Mouse (Mus musculus): ENCODE measurements around the gene Pla2g2e. TPM values are rescaled to one million over a fixed set of nuclear protein-coding genes. Genes with fewer than 3 reads are reported as not detected.
A peak's percentile ranks its signal among the peaks of the same experiment; 100 is the strongest.
"Not testable (repeated sequence)": the region's sequence is repeated elsewhere in the genome, so short reads cannot be mapped to it uniquely, and the experiment has no call there.

Gene Pla2g2e
- not detected for polyA plus RNA-seq (2017; shearing (Covaris generic))

DNA sequence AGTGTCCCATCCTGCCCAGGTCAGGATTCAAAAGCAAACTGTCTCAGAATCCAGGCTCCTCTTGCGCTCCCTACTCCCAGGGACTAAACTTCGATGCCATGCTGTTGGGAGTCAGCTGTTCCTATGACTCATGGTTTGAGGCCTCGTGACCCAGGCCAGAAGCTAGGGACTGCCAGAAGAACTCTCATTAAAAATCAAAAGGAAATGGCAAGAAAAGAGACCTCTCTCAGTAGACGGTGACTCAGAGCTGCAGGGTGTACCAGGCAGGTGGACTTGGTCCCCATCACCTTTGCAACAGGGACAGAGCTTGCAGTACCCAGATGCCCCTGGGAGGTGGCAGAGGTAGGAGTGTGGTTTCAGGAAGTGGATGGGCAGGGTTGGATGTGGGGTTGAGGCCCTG, at the start of gene Pla2g2e:
Gene Pla2g2e, plus strand, starts transcription at position 212 of the 400 bp plus-strand sequence.
- ATAC-seq = no peak

DNA sequence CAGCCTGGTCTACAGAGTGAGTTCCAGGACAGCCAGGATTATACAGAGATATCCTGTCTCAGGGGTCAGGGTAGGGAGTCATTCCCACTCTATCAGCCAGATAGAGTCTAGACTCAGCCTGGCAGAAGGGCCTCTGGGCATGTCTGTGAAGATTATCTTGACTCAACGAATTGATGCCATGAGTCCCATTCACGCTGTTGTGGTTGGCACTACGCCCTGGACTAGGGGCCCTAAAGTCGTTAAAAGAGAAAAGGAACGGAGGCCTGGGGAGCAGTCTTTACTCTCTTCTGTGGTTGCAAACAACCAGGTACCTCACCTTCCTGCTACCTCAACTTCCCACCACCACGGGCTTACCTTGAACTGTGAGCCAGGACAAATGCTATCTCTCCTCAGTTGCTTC, 37.9 kb upstream of the Pla2g2e start:
- ATAC-seq = no peak

DNA sequence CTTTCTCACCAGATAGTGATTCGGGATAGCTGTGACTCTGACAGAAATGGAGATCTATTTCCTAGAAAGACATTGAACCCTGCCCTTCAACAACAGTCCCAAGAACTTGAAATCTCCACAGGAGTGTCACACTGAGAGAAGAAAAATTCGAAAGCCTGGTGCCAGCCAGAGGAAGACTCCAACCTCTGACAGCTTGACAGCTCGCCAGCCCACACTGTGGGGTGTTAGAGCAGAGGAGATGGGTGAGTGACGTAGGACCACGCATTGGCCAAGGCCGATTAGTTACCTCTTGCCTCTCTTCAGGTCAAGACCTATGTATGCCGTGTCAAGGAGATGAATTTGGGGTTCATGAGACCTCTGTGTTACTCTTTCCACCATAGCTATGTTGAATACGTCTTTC, 37.0 kb upstream of the Pla2g2e start:
- no peak for ATAC-seq

DNA sequence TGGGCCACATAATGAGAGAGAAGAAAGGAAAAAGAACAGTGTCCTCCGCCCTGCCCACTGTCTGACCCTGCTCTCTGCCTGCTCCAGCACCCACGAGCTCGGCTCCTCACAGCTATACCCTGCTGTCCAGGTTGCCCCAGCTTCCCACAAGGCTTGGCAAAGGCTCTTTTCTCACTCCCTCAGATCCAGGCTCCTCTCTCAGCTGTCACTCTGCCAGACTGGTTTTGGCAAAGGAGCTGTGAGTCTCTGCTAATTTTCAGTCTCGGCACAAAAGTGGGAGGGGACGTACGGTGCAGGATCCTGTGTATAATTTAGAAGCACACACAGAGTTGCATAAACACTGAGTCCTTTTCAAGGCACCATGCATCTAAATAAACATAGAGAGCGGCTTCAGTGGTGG, 36.4 kb upstream of the Pla2g2e start:
- no peak for ATAC-seq

DNA sequence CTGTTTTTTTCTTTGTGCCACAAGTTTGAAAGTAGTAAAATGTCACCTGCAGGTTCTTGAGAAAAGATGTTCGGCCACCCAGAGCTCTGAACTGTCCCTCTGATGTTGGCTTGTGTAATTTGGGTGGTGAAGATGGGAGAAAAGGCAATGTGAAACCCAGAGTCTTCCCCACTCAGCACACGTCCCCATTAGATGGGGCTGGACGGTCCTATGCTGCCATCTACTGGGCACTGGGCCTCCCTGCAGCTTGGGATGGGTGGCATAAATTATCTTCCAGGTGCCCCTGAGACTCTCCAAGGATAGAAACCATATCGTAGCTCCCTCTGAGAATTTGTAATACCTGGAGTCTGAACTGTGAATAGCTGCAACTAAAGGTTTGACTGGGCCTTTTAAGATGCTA, 26.3 kb upstream of the Pla2g2e start:
- ATAC-seq = no peak

DNA sequence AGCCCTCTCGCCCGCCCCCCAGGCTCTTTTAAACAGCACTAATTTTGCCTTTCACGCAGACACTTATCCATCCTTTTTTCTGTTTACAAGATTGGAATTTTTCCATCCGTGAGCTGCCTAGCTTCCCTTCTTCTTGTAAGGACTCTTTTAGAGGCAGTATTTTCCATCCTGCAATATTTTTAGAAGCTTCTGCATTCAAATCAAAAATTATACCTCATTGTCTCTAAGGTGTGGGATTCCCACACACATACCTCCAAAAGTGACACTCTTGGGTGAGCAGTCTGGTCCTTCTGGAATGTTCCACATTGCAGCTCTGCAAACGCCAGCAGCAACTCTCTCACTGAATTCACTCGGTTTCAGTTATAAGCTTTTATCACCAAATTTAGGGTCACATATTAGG, 24.8 kb upstream of the Pla2g2e start:
- ATAC-seq = no peak

DNA sequence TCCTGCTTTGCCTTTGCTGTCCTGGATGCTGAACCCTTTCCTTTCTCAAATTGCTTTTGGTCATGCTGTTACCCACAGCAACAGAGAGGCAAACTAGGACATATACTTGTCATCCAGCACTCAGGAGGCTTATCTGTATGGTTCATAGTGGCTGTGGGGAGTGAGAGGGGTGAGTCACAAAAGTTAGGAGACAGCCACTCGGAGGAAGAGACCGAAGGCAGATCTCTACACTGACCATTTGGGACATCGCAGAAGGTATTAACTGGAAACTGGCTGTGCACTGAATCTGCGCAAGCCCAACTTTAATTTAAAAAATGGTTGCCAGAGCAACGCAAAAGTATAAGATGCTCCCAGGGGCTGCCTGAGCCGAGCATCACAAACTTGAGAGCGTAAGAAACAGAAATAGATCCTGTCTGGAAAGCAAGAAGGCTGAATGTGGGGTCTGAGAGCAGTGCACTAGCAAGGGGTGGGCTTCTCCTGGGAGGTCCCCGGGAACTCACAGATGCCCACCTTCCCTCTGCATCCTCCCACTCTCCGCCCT, 22.6 kb upstream of the Pla2g2e start:
- no peak for ATAC-seq

DNA sequence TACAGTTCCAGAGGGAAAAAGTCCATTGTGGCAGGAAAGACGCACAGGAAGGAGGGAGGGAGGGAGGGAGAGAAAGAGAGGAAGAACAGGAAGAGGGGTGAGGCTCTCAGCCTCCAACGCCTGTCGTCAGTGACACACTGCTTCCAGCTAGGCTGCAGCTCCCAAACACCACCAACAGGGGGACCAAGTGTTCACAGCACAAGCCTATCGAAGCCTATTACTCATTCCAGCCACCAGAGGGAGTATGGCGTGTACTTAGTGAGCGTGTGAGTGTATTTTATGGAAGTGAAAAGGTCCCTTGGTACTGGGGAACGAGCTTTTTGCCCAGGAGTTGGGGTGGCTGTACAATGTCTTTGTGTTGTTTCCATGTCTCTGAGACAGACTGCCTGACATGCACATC, 21.3 kb upstream of the Pla2g2e start:
- no peak for ATAC-seq

DNA sequence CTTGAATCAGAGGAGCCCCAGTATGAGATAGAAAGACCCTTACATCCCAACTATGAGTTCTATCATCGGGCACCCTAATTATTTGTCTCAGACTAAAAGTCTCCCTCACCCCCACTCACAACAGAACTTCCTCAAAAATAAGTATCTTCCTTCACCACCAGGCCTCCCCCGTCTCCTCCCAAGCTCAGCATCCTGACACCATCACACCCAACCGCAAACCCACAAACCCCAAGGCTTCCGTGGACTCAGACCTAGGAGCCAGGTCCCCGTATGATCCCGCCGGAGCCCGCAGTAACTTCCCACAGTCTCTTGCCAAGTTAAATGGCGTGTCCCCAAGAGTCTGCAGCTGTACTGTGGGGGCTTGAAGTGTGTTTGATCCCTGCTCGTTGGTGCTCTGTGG, 20.2 kb upstream of the Pla2g2e start:
- no peak for ATAC-seq

DNA sequence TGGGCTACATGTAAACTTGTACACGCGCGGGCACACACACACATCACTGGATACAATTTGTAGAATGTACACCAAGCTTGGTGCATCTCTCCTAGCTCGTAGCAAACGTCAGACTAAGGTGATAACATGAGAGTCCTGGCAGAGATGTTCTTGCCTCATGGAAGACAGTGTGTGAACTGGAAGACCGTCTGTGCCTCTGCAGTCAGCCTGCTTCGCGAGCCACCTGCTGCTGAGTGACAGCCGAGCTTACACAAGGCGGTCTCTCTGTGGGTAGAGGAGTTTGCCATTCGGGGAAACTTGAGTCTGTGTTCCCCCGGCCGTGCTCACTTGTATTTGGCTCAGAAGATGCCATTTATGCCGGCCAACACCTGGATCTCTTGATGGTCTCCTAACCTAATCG, 19.3 kb upstream of the Pla2g2e start:
- ATAC-seq = no peak

DNA sequence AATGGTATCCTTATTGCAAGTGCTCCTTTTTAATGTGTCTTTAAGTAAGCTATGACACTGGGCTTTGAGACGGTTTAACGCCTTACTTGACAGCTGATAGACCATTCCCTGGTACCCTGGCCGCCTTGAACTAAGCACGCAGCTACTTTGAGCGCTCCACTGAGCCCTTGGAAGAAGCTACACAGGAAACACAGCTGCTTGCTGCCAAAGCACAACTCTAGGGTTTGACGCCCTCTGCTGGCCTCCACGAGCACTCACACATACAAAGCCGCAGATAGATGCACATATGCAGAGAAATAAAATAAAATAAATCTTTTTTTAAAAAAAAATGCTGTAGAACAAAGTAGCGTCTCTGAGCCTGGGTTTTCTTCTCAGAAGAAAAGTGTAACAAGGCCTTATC, 18.5 kb upstream of the Pla2g2e start:
- no peak for ATAC-seq

DNA sequence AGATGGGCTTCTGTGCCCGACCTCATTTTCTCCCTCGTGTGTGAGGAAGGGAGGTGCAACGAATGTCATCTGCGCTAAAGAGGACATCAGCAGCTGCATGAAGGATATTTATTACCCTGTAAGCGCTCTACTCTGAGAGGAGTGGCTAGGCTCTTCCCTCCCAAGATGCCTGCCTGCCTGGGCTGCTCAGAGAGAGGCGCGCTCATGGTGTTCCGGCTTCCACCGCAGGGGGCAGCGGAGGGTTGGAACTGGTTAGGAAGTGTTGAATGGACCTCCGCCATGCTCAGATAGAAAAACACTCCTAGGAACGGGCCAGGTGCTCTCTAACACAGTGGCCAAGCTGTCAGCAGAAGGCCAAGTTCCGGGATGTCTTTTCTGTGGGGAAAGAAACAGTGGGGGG, 18.0 kb upstream of the Pla2g2e start:
- no peak for ATAC-seq

DNA sequence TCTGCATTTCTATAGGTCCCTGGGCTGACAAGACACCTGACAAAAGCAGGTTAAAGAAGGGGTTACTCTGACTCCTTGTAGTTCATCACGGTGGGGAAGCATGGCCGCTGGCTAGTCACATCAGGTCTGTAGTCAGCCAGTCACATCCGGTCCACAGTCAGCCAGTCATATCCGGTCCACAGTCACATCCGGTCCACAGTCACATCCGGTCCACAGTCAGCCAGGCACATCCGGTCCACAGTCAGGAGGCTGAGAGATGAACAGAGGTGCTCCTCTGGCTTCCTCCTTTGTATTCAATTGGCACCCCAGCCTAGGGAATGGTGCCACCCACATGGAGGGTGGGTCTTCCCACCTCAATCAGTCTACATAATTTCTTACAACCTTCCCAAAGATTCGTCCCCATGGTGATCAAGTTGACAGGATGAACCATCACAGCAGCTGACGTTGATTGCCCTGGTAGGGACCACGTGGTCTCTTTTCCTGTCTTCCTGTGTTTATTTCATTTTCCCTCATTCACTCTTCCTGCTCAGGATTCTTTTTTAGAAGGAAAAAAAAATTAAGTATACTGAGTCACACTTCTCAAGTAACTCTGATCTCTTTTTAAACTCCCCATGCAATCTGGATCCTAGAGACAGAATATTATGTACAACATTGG, 14.3 kb upstream of the Pla2g2e start, which contains the start of gene Pla2g5:
Gene Pla2g5, minus strand, starts transcription at position 139 of the 655 bp plus-strand sequence.
- no peak for ATAC-seq

DNA sequence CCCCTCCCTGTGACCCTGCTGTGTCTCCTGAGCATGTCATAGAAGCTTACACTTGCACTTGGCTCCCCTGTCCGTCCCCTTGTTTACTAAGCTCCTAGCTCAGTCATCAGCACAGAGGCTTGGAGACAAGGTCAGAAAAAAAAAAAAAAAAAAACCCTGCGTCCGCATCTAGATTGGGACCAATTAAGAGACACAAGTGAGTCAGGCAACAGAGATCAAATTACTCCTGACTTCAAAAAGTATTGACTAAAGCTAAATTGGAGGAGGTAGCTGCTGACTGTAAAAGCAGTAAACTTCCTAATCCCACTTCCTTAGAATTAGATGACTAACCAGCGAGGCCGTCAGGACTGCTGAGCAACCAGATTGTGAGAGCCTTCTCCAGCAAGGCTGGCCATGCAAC, 12.7 kb upstream of the Pla2g2e start:
- no peak for ATAC-seq

DNA sequence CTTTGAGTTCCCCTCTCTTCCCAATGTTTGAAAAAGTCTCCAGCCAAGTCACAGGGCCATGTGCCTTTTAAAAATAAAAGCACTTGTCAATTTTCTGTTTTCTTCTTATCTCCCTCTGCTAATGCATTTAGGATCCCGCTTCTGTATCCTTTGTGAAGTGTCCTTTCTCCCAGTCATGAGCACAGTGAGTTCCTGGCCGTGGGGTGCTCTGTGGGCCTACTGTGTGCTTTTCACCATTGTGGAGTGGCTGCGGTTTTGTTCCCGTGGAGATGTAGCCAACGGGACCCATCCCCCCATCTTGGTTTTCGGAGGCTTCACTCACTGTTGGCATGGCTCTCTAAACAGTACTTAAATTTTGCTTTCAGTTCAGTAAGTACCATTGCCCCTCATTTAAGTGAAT, 11.8 kb upstream of the Pla2g2e start:
- no peak for ATAC-seq

DNA sequence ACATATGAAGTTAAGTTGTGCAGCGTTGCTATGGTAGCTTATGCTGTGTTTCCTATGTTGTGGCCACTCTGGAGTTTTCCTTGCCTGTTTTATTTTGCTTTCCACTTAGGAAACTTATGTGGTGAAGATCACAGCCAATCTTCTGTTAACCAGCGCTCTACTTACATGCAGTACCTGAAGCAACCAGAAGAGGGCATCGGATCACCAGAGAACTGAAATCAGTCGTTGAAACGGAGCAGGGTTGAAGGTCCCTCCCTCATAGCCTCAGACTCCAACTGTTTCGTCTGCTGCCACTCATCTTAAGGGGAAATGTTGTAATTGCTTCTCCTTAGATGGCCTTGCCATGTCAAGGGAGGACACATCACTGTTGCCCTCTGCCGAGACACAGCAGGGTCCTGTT, 11.3 kb upstream of the Pla2g2e start:
- ATAC-seq = peak; percentile 26

DNA sequence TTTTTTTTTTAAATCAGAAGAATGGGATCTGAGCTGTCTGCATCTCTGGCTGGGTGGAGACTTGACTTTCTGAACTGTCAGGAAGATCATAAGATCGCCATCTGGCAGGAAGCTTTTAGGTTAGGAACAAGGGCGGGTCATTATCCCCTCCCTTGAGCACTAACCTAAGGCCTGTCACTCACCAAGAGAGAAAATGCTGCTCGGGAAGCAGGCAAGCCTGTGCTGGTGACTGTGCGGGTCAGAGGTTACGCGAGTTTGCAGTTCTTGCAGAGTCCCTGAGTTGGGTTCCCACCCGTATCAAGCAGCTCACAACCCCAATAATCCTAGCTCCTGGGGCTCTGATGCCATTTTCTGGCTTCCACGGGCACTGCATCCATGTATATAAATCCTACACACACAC, 9.1 kb upstream of the Pla2g2e start:
- no peak for ATAC-seq

DNA sequence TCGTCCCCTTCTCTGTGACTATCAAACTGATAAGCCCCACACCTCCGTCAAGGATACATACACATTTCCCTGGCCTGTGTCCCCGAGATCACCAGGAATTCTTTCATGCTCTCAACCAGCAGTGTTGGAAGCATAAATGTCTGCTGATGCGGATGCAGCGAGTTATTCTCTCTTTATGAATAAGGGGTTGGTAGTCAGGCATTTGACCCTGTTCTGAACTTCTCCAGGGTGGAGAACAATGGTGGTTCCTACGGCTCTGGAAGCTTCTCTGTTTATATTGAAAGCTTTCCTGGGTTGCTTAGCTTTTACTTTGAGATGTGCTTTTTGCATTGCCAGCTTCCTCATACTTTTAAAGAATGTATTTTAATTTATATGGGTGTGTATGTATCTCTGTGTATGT, 3.9 kb upstream of the Pla2g2e start, which contains the start of gene Gm13030:
Gene Gm13030, minus strand, starts transcription at position 101 of the 400 bp plus-strand sequence.
- ATAC-seq = no peak

DNA sequence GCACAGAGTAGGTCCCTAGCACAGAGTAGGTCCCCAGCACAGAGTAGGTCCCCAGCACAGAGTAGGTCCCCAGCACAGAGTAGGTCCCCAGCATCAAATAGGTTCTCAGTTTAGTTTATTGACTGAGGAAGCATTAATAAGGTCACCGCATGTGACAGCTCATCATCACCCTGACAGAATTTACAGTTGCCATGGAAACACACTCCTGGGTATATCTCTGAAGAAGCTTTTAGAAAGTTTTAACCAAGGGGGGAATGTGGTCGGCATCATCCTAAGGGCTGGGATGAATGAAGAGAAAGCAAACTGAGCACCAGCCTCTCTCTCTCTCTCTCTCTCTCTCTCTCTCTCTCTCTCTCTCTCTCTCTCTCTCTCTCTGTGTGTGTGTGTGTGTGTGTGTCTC, 2.5 kb upstream of the Pla2g2e start:
- not testable (repeated sequence) for ATAC-seq

DNA sequence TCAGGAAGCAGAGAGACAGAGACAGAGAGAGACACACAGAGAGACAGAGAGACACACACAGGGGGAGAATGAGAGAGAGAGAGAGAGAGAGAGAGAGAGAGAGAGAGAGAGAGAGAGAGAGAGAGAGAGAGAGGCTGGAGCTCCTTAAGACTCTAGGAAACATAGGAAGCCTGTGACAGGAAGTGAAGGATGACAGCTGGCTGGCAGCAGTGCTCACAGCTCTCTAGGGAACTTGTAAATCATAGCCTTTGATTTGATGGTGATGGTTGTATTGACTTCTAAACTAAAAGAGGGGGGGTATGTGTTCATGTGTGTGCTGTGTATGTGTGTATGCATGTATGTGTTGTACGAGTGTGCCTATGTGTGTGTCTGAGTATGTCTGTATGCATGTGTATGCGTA, 1.8 kb upstream of the Pla2g2e start:
- ATAC-seq = no peak

DNA sequence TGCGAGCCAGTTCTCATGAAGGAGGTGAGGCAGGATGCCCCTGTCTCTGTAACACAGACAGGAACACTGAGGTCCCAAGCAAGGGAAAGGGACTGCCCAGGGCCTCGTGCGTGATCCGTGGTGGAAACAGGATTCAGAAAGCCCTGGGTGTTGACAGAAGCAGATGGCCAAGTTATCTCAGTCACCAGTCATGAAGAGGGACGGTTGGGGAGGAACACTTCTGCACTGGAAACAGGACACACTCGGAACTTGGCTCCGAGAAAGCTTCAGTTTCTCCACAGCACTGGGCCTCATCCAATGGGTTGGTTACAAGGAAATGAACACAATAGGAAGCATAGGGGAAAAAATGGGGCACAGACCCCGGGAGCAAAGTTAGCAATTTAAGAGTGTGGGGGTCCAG, 1.0 kb downstream of the Pla2g2e start:
- ATAC-seq = no peak

DNA sequence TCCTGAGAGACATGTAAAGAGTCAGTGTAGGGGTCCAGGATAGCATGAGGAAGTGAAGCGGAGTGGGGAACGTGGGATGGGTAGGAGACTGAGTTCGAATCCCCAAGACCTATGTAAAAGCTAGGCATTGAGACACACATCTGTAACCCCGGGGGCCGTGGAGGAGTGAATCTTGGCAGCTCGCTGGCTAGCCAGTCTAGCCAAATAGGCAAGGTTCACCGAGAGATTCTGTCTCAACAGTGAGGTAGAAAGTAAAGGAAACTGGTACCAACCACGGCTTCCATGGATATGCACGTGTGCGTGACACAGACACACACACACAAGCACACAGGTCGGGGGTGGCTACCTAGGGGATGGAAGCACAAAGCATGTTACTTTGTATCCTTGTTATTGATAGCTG, 2.1 kb downstream of the Pla2g2e start:
- no peak for ATAC-seq

DNA sequence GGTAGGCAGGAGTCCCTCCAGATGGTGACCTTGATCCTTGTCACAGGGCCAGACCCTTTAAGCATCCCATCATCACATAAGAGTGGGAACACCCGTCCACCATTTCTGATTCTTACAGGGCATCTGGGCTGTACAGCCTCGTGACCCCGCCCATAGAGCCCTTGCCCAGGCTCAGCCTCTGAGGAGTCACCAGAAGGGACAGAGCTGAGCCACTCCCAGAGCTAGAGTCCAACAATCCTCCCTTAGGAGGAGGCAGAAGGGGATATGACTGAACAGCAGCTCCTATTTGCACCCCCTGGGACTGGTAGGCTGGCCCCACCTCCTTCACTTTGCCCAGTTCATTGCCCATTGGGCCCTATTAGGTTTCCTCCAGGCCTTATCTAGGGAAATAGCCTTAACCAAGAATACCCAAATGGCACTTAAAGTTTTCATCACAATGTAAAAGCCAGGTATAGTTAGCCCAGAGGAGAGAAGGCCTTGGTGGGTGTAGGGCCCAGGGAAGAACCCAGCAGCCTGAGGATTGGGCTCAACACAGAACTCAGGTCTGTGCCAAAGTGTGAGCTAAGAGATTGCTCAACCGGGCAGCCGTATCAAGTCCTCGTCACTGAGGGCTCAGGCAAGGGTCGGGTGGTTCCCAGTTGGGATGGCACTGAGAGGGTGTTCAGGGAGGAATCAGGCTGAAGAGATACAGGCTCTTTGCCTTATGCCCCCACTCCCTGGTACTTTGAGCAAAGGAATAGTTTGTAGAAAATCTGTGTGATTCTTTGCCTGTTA, 3.3 kb downstream of the Pla2g2e start:
- no peak for ATAC-seq

DNA sequence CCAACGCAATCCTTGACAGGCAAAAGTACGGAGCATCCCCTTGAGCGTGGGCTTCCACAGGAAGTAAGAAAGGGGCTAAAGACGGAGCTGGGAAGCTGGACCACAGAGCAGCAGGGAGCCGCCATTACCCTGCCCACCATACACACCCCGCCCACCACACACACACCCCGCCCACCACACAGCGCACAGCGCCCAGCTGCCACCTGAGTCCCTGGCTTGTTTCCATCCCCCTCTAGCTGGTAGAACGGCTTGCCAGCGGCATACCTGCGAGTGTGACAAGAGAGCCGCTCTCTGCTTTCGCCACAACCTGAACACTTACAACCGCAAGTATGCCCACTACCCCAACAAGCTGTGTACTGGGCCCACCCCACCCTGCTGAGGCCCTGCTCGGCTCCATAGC, 4.4 kb downstream of the Pla2g2e start:
- no peak for ATAC-seq
